Mouse (Mus musculus) CH12.LX (cell line): ENCODE measurements around the gene Unc80. TPM values are rescaled to one million over a fixed set of nuclear protein-coding genes. Genes with fewer than 3 reads are reported as not detected.

Experiments used
- DNase-seq: peaks from one replicate; pipeline ENCODE4 v3.0.0-alpha.2; 2013; ENCODE audit errors: extremely low read depth
- H3K27ac ChIP-seq: 2 replicates; pipeline ENCODE4 v1.5.1; 2012; ENCODE audit warnings: low read depth, mild to moderate bottlenecking, control low read depth, moderate library complexity; ENCODE audit not compliant: insufficient read depth
- H3K27me3 ChIP-seq: replicated peaks from 2 replicates; pipeline ENCODE3; 2012; ENCODE audit warnings: inconsistent platforms
- H3K36me3 ChIP-seq, 2 experiments: replicated peaks in 1 of 2; 2 replicates each; pipeline versions ENCODE3 to v1.6.1; 2012; ENCODE audit warnings: inconsistent platforms in 1 of 2, low read length in 1 of 2, mild to moderate bottlenecking in 1 of 2, mixed read lengths in 1 of 2, moderate library complexity in 1 of 2; ENCODE audit not compliant: control insufficient read depth in 1 of 2, insufficient read depth in 1 of 2
- H3K4me1 ChIP-seq, 2 experiments: 2 replicates each; pipeline ENCODE4 v1.6.1; 2012; ENCODE audit warnings: inconsistent platforms in 1 of 2, moderate library complexity in 1 of 2; ENCODE audit not compliant: insufficient read depth in 2 of 2, control insufficient read depth in 1 of 2
- H3K4me2 ChIP-seq: 2 replicates; pipeline ENCODE4 v1.6.1; 2012; ENCODE audit warnings: low read depth, mild to moderate bottlenecking, control low read depth; ENCODE audit not compliant: poor library complexity, insufficient read depth, severe bottlenecking
- H3K4me3 ChIP-seq, 3 experiments: fragments of 150-350 bp in 1 of 3; sonication (generic) in 1 of 3; replicated peaks in 1 of 3; 2 replicates each; pipeline versions ENCODE3 to v1.5.1; 2011 to 2012; ENCODE audit warnings: low read depth in 2 of 3, low read length in 2 of 3, mild to moderate bottlenecking in 2 of 3, moderate library complexity in 2 of 3, control low read depth in 1 of 3, improper control_type of control experiment in 1 of 3, inconsistent platforms in 1 of 3, mixed read lengths in 1 of 3; ENCODE audit not compliant: poor library complexity in 1 of 3
- H3K79me2 ChIP-seq: replicated peaks from 2 replicates; pipeline ENCODE4 v1.6.1; 2012; ENCODE audit warnings: mild to moderate bottlenecking, moderate library complexity; ENCODE audit not compliant: control insufficient read depth, poor library complexity, insufficient read depth, severe bottlenecking; ENCODE audit errors: extremely low read depth
- H3K9ac ChIP-seq: 2 replicates; pipeline ENCODE4 v1.6.1; 2012; ENCODE audit warnings: low read depth, mild to moderate bottlenecking, control low read depth, moderate library complexity; ENCODE audit not compliant: insufficient read depth
- H3K9me3 ChIP-seq: replicated peaks from 2 replicates; pipeline ENCODE3; 2012; ENCODE audit warnings: low read length, inconsistent platforms, mixed read lengths
- BHLHE40 ChIP-seq: IDR thresholded peaks from 2 replicates; pipeline ENCODE4 v1.6.1; 2011; ENCODE audit warnings: mild to moderate bottlenecking, low read depth, low read length, improper control_type of control experiment
- CHD1 ChIP-seq: IDR thresholded peaks from 2 replicates; pipeline ENCODE4 v1.6.1; 2012; ENCODE audit warnings: low read depth, low read length, improper control_type of control experiment, inconsistent platforms
- CTCF ChIP-seq, 2 experiments: IDR thresholded peaks in 1 of 2; conservative IDR thresholded peaks in 1 of 2; 2 replicates each; pipeline ENCODE4 v1.5.1; 2011 to 2012; ENCODE audit warnings: low read depth in 2 of 2, low read length in 2 of 2, improper control_type of control experiment in 1 of 2, inconsistent platforms in 1 of 2, mild to moderate bottlenecking in 1 of 2, moderate library complexity in 1 of 2
- ETS1 ChIP-seq: conservative IDR thresholded peaks from 2 replicates; pipeline ENCODE4 v1.6.1; 2012; ENCODE audit warnings: low read depth, mild to moderate bottlenecking, inconsistent platforms, low read length, improper control_type of control experiment, moderate library complexity
- HCFC1 ChIP-seq: IDR thresholded peaks from 2 replicates; pipeline ENCODE4 v1.6.1; 2012; ENCODE audit warnings: low read depth, mild to moderate bottlenecking, inconsistent platforms, low read length, improper control_type of control experiment
- JUND ChIP-seq: conservative IDR thresholded peaks from 2 replicates; pipeline ENCODE4 v1.6.1; 2011; ENCODE audit warnings: low read depth, low read length, improper control_type of control experiment
- MAFK ChIP-seq: IDR thresholded peaks from 2 replicates; pipeline ENCODE4 v1.6.1; 2011; ENCODE audit warnings: low read length, improper control_type of control experiment; ENCODE audit not compliant: insufficient replicate concordance
- MEF2A ChIP-seq: IDR thresholded peaks from 2 replicates; pipeline ENCODE4 v1.6.1; 2014; ENCODE audit warnings: low read depth, mild to moderate bottlenecking, inconsistent platforms, low read length, improper control_type of control experiment, borderline replicate concordance
- MXI1 ChIP-seq: IDR thresholded peaks from 2 replicates; pipeline ENCODE4 v1.6.1; 2011; ENCODE audit warnings: mild to moderate bottlenecking, low read depth, low read length, improper control_type of control experiment
- PAX5 ChIP-seq: IDR thresholded peaks from 2 replicates; pipeline ENCODE4 v1.6.1; 2012; ENCODE audit warnings: low read length, inconsistent platforms, mixed read lengths
- POLR2A ChIP-seq: IDR thresholded peaks from 2 replicates; pipeline ENCODE4 v1.6.1; 2011; ENCODE audit warnings: low read depth, mild to moderate bottlenecking, improper control_type of control experiment, low read length
- POLR2AphosphoS2 ChIP-seq: IDR thresholded peaks from 2 replicates; pipeline ENCODE4 v1.6.1; 2011; ENCODE audit warnings: low read depth, low read length, improper control_type of control experiment
- SIN3A ChIP-seq: IDR thresholded peaks from 2 replicates; pipeline ENCODE4 v1.6.1; 2012; ENCODE audit warnings: low read length, improper control_type of control experiment, inconsistent platforms
- SMC3 ChIP-seq: IDR thresholded peaks from 2 replicates; pipeline ENCODE4 v1.6.1; 2011; ENCODE audit warnings: low read depth, low read length, improper control_type of control experiment
- TBP ChIP-seq: conservative IDR thresholded peaks from 2 replicates; pipeline ENCODE4 v1.6.1; 2011; ENCODE audit warnings: low read depth, low read length, improper control_type of control experiment
- TCF12 ChIP-seq: IDR thresholded peaks from 2 replicates; pipeline ENCODE4 v1.6.1; 2014; ENCODE audit warnings: low read depth, mild to moderate bottlenecking, inconsistent platforms, low read length, improper control_type of control experiment
- UBTF ChIP-seq: IDR thresholded peaks from 2 replicates; pipeline ENCODE4 v1.6.1; 2012; ENCODE audit warnings: low read depth, mild to moderate bottlenecking, inconsistent platforms, low read length, improper control_type of control experiment, moderate library complexity
- USF1 ChIP-seq: IDR thresholded peaks from 2 replicates; pipeline ENCODE4 v1.6.1; 2014; ENCODE audit warnings: low read depth, mild to moderate bottlenecking, inconsistent platforms, low read length, improper control_type of control experiment
- USF2 ChIP-seq: conservative IDR thresholded peaks from 2 replicates; pipeline ENCODE4 v1.6.1; 2011; ENCODE audit warnings: low read depth, low read length, improper control_type of control experiment
- ZC3H11A ChIP-seq: IDR thresholded peaks from 2 replicates; pipeline ENCODE4 v1.6.1; 2012; ENCODE audit warnings: low read depth, mild to moderate bottlenecking, inconsistent platforms, low read length, improper control_type of control experiment
- ZKSCAN1 ChIP-seq: IDR thresholded peaks from 2 replicates; pipeline ENCODE4 v1.6.1; 2012; ENCODE audit warnings: low read depth, inconsistent platforms, low read length, improper control_type of control experiment, borderline replicate concordance
- ZMIZ1 ChIP-seq: IDR thresholded peaks from 2 replicates; pipeline ENCODE4 v1.6.1; 2012; ENCODE audit warnings: low read depth, mild to moderate bottlenecking, inconsistent platforms, low read length, improper control_type of control experiment
- ZNF384 ChIP-seq: IDR thresholded peaks from 2 replicates; pipeline ENCODE4 v1.6.1; 2012; ENCODE audit warnings: low read depth, low read length, improper control_type of control experiment, inconsistent platforms
- dilution Hi-C: fragments of 300-500 bp; cut with MboI; formaldehyde crosslinking; loops from 2 replicates; pipeline ENCODE4 v1.14.3; 2020; ENCODE audit warnings: low sequenced_read_pairs; ENCODE audit not compliant: extremely low pct_unique_long_range_greater_than_20kb, extremely low pct_ligation_motif_present
- in situ Hi-C: fragments of 300-500 bp; cut with MboI; formaldehyde crosslinking; loops from 3 replicates; pipeline ENCODE4 v1.14.3; 2019; ENCODE audit warnings: low sequenced_read_pairs, low pct_ligation_motif_present, low pct_unique_long_range_greater_than_20kb, mixed read lengths
- polyA plus RNA-seq: library from polyadenylated mRNA; unstranded; fragments of >175 nt; gene quantifications from 2 replicates; pipeline ENCODE4 v1.2.1, GENCODE M21; 2012; ENCODE audit warnings: low read depth; ENCODE audit not compliant: insufficient read length
- total RNA-seq, 2 experiments: library from RNA; depleted of rRNA; stranded (reverse); fragments of 300-350 nt in 1 of 2; fragments of >200 nt in 1 of 2; gene quantifications; 2 replicates each; pipeline ENCODE4 v1.2.3; 2012 to 2014

Gene Unc80
- total and polyA plus RNA-seq, 3 experiments, result 0.04 to 0.11 (median 0.04) TPM

DNA sequence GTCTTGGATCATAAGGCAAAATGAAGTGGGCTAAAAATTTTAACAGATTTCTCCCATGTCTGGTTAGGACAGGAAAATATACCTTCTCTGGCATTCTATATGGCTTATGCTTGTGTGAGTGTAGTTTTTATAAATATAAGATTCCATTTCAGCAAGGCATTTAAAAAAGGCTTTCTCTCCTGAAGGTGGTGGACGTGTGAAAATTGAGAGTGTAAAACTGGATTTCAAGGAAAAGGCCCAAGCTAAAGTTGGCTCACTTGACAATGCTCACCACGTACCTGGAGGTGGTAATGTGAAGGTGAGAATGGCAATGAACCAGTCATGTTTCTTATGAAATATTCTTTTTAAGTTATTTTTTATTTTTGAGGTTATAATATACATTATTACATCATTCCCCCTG, 30.1 kb upstream of the Unc80 start:
- Histone ChIP-seq H3K4me2 (no peak overlapping the region), H3K9ac (no peak overlapping the region), H3K36me3 (no peaks in the 10 kb centered on the region), H3K4me1 (peaks cover 0 to 3% of the 10 kb centered on the region in 2 experiments; a peak in 2 of 4 replicates), H3K9me3 (no peaks in the 10 kb centered on the region), H3K79me2 (no peaks in the 10 kb centered on the region), H3K27ac (no peak overlapping the region), H3K4me3 (no peak overlapping the region), H3K27me3 (no peaks in the 10 kb centered on the region)
- dilution Hi-C loops, result no loop called here
- in situ Hi-C loops, result no loop called here
- DNase-seq, result no peak
- TF ChIP-seq USF2, result no peak
- no peak for TF ChIP-seq ZNF384
- TF ChIP-seq ZMIZ1, result no peak
- no peak for TF ChIP-seq HCFC1
- no peak for TF ChIP-seq USF1
- TF ChIP-seq POLR2AphosphoS2, result no peak
- no peak for TF ChIP-seq MAFK
- no peak for TF ChIP-seq BHLHE40
- TF ChIP-seq MXI1, result no peak
- TF ChIP-seq UBTF, result no peak
- TF ChIP-seq CHD1, result no peak
- TF ChIP-seq ZKSCAN1, result no peak
- TF ChIP-seq POLR2A, result no peak
- no peak for TF ChIP-seq TBP
- TF ChIP-seq ETS1, result no peak
- TF ChIP-seq SMC3, result no peak
- no peak for TF ChIP-seq ZC3H11A

DNA sequence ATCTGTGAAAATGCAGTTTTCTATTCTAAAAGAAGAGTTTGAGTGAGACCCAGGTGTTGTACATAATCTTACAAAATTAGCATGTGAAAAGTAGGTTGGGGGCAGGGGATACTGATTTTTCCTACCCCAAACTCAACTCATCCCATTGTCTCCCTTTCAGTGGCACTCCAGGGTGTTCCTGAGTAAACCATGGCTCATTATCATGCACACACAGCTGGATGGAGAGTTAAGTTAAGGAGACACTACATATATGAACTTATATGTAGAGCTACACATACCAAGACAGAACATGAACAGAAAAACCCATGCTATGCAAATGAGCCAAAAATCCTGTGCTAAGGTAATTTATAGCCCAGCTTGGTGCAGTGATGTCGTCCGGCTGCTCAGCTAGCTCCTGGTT, 25.2 kb upstream of the Unc80 start:
- Histone ChIP-seq H3K27me3 (no peaks in the 10 kb centered on the region), H3K9ac (no peak overlapping the region), H3K4me2 (no peak overlapping the region), H3K27ac (no peak overlapping the region), H3K9me3 (no peaks in the 10 kb centered on the region), H3K79me2 (no peaks in the 10 kb centered on the region), H3K4me3 (no peak overlapping the region), H3K36me3 (no peaks in the 10 kb centered on the region), H3K4me1 (peaks cover 0 to 5% of the 10 kb centered on the region in 2 experiments; a peak in 2 of 4 replicates)
- in situ Hi-C loops, result no loop called here
- dilution Hi-C loops, result no loop called here
- no peak for DNase-seq
- TF ChIP-seq PAX5, result no peak
- TF ChIP-seq MEF2A, result no peak
- no peak for TF ChIP-seq JUND
- TF ChIP-seq CTCF (conservative IDR thresholded peaks at IDR 0.05 in 1 of 2, IDR thresholded peaks at IDR 0.05 in 1 of 2; ENCODE audit: low read depth in 2 of 2, low read length in 2 of 2), result no peak
- no peak for TF ChIP-seq TBP
- no peak for TF ChIP-seq ZNF384
- no peak for TF ChIP-seq POLR2AphosphoS2
- no peak for TF ChIP-seq UBTF
- TF ChIP-seq SIN3A, result no peak
- no peak for TF ChIP-seq TCF12
